Mouse (Mus musculus) ZHBTc4 (cell line): ENCODE measurements at regions not wholly inside any gene's neighbourhood (a gene's known extent, or its start where the extent isn't known, plus 50 kb on each side); places are given as distances from the start of the nearest gene placed in this dataset.
A peak's percentile ranks its signal among the peaks of the same experiment; 100 is the strongest.

Experiments
- DNase-seq: peaks from one replicate; pipeline ENCODE4 v3.0.0-alpha.2; 2011; ENCODE audit warnings: low read depth, low spot score

GRCm38 (mm10) chr2:78972288-78973117 is 104.6 kb downstream of the Ube2e3 start:
- DNase-seq, result no peak

DNA sequence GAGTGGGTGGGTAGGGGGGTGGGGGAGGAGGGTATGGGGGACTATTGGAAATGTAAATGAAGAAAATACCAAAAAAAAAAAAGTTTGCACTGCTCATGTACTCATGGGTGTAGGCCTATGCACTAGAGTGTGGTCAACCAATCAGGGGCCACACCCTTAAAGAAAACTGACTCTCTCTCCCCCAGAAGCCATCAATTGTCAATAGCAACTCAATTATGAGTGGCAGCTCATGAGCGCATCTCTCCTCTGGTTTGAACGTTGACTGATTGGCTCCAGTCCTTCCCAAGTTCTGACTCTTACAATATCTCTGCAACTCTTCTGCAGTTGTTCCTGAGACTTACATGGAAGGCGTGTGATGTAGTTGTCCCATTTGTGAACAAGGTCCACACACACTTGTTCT is 105.9 kb downstream of the Ube2e3 start:
- no peak for DNase-seq

- DNase-seq, result no peak
Measured at GRCm38 (mm10) chr2:78974683-78975392, 106.9 kb downstream of the Ube2e3 start.

DNA sequence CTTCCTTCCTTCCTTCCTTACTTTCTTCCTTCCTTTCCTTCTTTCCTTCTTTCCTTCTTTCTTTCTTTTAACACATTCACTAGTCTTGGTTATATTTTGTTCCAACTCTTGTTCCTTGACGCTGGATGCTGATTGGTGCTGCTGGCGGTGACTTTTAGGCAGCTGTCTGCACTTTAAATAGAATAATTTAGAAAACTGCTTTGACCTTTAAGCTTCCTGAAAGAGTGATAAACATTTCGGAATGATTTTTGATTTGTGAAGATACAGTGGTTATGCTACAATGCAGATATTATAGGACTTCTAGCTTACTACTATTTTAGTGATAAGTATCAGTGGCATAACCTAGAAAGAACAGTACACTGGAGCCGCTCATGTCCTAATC is 107.5 kb downstream of the Ube2e3 start:
- no peak for DNase-seq

- DNase-seq, result no peak
Measured at GRCm38 (mm10) chr2:78976084-78976483, 108.2 kb downstream of the Ube2e3 start.

DNA sequence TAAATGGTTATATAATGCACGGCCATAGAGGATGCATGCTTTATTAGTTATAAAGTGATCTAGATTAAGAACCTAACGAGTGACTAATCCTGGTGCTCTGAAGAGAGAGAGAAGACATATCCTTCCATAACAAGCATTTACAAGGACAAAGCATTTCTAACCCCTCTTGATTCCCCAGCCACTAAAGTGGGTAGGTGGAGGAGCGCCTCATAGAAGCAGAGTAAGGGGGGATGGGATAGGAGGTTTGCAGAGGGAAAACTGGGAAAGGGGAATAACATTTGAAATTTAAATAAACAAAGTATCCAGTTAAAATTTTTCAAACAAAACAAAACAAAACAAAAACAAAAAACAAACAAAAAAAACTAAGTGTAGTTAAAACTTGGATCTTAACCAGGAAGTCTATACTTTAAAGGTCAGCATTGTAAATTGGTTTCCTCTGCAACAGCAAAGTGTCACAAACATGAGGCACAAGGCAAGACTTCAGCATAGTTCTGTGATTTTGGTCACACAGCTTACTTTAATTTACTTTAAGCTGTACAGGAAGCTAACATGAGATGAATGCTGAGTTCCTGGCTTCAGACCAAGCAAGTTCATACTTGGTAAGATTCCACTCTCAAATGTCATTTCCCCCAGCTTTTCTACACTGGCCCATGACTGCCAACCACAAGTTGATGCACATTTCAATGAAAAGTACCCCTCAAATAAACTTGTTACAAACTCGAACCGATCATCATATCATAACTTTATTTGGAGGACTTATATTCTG is 109.9 kb downstream of the Ube2e3 start:
- no peak for DNase-seq

- DNase-seq, result no peak
Measured at GRCm38 (mm10) chr2:78980019-78980418, 112.1 kb downstream of the Ube2e3 start.

- DNase-seq, result no peak
Measured at GRCm38 (mm10) chr2:78980661-78981229, 112.8 kb downstream of the Ube2e3 start.

DNA sequence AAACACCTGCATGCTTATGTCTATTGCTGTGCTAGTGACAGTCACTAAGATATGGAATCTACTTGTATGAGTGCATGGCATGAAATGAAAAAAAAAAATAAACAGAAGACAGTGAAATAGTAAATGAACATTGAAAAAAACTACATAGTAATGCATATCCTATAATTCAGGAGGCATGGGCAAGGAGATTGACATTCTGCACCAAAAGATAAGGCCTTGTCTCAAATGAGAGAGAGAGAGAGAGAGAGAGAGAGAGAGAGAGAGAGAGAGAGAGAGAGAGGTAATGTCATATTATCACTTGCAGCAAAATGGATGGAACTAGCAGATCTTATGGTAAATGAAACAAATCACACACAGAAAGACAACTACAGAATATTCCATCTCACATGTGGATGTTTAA is 115.4 kb downstream of the Ube2e3 start:
- DNase-seq, result no peak

DNA sequence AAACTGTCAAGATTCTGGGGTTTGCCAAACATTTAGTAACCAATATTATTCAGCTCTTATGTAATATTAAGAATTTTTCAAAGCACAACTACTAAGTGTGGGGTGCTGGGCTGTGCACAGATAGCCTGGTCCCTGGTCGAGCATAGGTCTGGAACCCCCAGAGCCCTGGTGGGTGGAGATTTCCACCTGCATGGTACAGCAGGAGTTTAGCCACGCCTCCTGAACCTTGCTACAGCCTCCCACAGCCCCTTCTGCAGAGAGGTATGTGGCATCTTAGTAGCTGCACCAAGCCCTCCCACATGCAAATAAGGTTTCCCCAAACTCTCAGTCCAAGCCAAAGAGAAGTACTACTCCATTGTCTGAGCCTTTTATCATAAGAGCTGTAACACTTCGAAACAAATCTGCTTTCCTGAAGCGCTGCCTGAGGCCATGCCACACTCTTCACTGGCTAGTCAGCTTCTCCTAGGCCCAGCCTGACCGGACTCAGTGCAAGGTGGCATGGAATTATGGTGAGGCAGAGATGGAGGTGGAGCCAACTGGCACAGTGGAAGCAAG is 116.1 kb downstream of the Ube2e3 start:
- DNase-seq, result peak; percentile 2

DNA sequence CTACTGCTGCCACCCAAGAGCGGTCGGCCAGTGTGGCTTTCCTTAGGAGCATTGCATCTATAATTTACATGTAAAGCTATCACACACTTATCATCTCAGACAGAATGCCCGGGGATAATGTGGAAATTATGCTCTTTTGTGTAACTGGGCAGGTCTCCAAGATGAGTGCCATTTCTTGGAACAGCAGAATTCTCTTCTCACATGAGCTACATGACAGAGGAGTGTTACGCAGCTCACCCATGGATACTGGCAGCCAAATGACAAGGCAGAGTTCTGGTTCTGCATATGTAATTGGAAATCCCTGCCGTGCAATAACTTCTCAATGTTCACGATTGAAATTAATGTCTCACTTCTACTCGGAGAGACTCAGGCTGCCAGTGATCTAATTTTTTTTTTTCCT is 119.1 kb downstream of the Ube2e3 start:
- DNase-seq, result no peak

- no peak for DNase-seq
Measured at GRCm38 (mm10) chr2:78987388-78987787, 119.5 kb downstream of the Ube2e3 start.

DNA sequence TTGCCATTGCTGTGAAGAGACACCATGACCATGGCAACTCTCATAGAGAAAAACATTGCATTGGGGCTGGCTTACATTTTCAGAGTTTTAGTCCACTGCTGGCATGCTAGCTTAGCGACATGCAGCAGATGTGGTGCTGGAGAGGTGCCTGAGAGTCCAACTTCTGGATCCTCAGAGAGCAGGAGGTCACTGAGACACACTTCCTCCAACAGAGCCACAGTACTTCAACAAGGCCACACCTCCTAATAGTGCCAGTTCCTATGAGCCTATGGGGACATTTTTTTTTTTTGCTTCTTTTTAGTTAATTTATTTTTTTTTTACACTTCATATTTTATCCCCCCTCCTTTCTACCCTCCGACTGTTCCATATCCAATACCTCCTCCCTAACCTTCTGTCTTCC is 120.3 kb downstream of the Ube2e3 start:
- no peak for DNase-seq

GRCm38 (mm10) chr2:78994800-78995555 is 127.1 kb downstream of the Ube2e3 start:
- no peak for DNase-seq

GRCm38 (mm10) chr2:78998637-78999036 is 130.7 kb downstream of the Ube2e3 start:
- no peak for DNase-seq

DNA sequence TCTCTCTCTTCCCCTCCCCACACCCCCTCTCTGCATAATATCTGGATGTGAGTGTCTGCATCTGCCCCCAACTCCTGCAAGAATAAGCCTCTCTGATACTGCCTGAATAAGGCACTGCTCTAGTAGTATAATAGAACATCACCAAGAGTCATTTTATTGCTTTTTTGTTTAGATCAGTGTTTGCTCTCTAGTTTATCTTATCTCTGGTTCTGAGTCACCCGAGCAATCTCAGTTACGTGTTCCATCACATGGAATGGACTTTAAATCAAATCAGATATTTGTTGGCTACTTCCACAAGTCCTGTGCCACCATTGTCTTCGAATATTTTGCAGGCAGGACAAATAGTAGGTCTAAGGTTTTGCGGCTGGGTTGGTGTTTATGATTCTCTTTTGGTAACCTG is 131.5 kb downstream of the Ube2e3 start:
- no peak for DNase-seq

GRCm38 (mm10) chr2:79004862-79005261 is 136.9 kb downstream of the Ube2e3 start:
- DNase-seq, result no peak

GRCm38 (mm10) chr2:79008642-79009041 is 140.7 kb downstream of the Ube2e3 start:
- no peak for DNase-seq

- no peak for DNase-seq
Measured at GRCm38 (mm10) chr2:79009791-79010190, 141.9 kb downstream of the Ube2e3 start.

- no peak for DNase-seq
Measured at GRCm38 (mm10) chr2:79010273-79010672, 142.3 kb downstream of the Ube2e3 start.
